Mouse (Mus musculus): ENCODE results near the gene Pdpk1. TPM values are rescaled to one million over a fixed set of nuclear protein-coding genes. Genes with fewer than 3 reads are reported as not detected.

The Pdpk1 gene
- polyA plus RNA-seq, 1 experiment, result 23.7 TPM

GRCm38 (mm10) chr17:24168590-24169277 is 18.0 kb upstream of the Pdpk1 start:
- TF ChIP-seq GATA1 (IDR thresholded peaks at IDR 0.05; ENCODE audit: low read length), result no peak

- TF ChIP-seq GATA1 (IDR thresholded peaks at IDR 0.05; ENCODE audit: low read length), result no peak
Observed at GRCm38 (mm10) chr17:24167891-24168505, 17.3 kb upstream of the Pdpk1 start.

GRCm38 (mm10) chr17:24167120-24167519 is 16.4 kb upstream of the Pdpk1 start:
- TF ChIP-seq GATA1 (IDR thresholded peaks at IDR 0.05; ENCODE audit: low read length), result no peak

- no peak for TF ChIP-seq GATA1 (IDR thresholded peaks at IDR 0.05; ENCODE audit: low read length)
Observed at GRCm38 (mm10) chr17:24164566-24165259, 14.0 kb upstream of the Pdpk1 start.

- TF ChIP-seq GATA1 (IDR thresholded peaks at IDR 0.05; ENCODE audit: low read length), result no peak
Observed at GRCm38 (mm10) chr17:24163176-24163962, 12.6 kb upstream of the Pdpk1 start, which contains the start of gene Amdhd2. Amdhd2 (minus strand) TSS chr17:24163766.

GRCm38 (mm10) chr17:24162584-24163175 is 12.0 kb upstream of the Pdpk1 start:
- TF ChIP-seq GATA1 (IDR thresholded peaks at IDR 0.05; ENCODE audit: low read length), result no peak

GRCm38 (mm10) chr17:24161466-24161865 is 10.7 kb upstream of the Pdpk1 start:
- no peak for TF ChIP-seq GATA1 (IDR thresholded peaks at IDR 0.05; ENCODE audit: low read length)

- no peak for TF ChIP-seq GATA1 (IDR thresholded peaks at IDR 0.05; ENCODE audit: low read length)
Observed at GRCm38 (mm10) chr17:24157526-24157925, 6.8 kb upstream of the Pdpk1 start.

- no peak for TF ChIP-seq GATA1 (IDR thresholded peaks at IDR 0.05; ENCODE audit: low read length)
Observed at GRCm38 (mm10) chr17:24157121-24157520, 6.4 kb upstream of the Pdpk1 start.

- TF ChIP-seq GATA1 (IDR thresholded peaks at IDR 0.05; ENCODE audit: low read length), result no peak
Observed at GRCm38 (mm10) chr17:24156394-24156793, 5.7 kb upstream of the Pdpk1 start.

GRCm38 (mm10) chr17:24155742-24156141 is 5.0 kb upstream of the Pdpk1 start:
- no peak for TF ChIP-seq GATA1 (IDR thresholded peaks at IDR 0.05; ENCODE audit: low read length)

GRCm38 (mm10) chr17:24154463-24154862 is 3.7 kb upstream of the Pdpk1 start:
- no peak for TF ChIP-seq GATA1 (IDR thresholded peaks at IDR 0.05; ENCODE audit: low read length)

- no peak for TF ChIP-seq GATA1 (IDR thresholded peaks at IDR 0.05; ENCODE audit: low read length)
Observed at GRCm38 (mm10) chr17:24151890-24152563, 1.3 kb upstream of the Pdpk1 start.

GRCm38 (mm10) chr17:24151382-24151781 is 658 bp upstream of the Pdpk1 start:
- no peak for TF ChIP-seq GATA1 (IDR thresholded peaks at IDR 0.05; ENCODE audit: low read length)

GRCm38 (mm10) chr17:24149421-24149820 is 1.3 kb downstream of the Pdpk1 start:
- TF ChIP-seq GATA1 (IDR thresholded peaks at IDR 0.05; ENCODE audit: low read length), result no peak
